Mouse (Mus musculus) kidney, adult 2 months (tissue): ENCODE results near the gene Atp1b3.

Experiments used
- CTCF ChIP-seq: fragments of 200-500 bp; conservative IDR thresholded peaks from 2 replicates; pipeline ENCODE4 v1.5.1; 2011; ENCODE audit warnings: low read depth, mild to moderate bottlenecking, control low read depth, low read length, moderate library complexity, mixed read lengths; ENCODE audit not compliant: insufficient read depth, insufficient read length
- POLR2A ChIP-seq: fragments of 200-500 bp; IDR thresholded peaks from one replicate; pipeline ENCODE4 v1.6.1; 2011; ENCODE audit warnings: low read depth, low read length, control low read depth

GRCm38 (mm10) chr9:96383714-96384487, 19.7 kb upstream of the Atp1b3 start:
- TF ChIP-seq POLR2A (no peak), CTCF (no peak)
